Mouse (Mus musculus): ENCODE measurements around the gene Tdrd1. TPM values are rescaled to one million over a fixed set of nuclear protein-coding genes. Genes with fewer than 3 reads are reported as not detected.

The Tdrd1 gene
- polyA plus RNA-seq, 1 experiment from 2014 or later = 0.60 TPM

Other genes with a start within 250 kb of the Tdrd1 start
- gene Adrb1, start 104.0 kb upstream of the Tdrd1 start, polyA plus RNA-seq (2016; fragmentation: Nextera tagmentation; extraction: Ambion mirVana) = 0.24 and 0.26 TPM in 2 replicates
- gene Ccdc186, start 4.0 kb upstream of the Tdrd1 start, polyA plus RNA-seq (2016; fragmentation: Nextera tagmentation; extraction: Ambion mirVana) = 16.2 and 16.4 TPM in 2 replicates
- gene Vwa2, start 48.0 kb downstream of the Tdrd1 start, polyA plus RNA-seq (2016; fragmentation: Nextera tagmentation; extraction: Ambion mirVana) = 5.7 and 6.4 TPM in 2 replicates
- 4.4 and 5.2 TPM in 2 replicates for gene Afap1l2, start 182.0 kb downstream of the Tdrd1 start, polyA plus RNA-seq (2016; fragmentation: Nextera tagmentation; extraction: Ambion mirVana)